Mouse (Mus musculus): ENCODE results near the gene Vac14.

Gene Vac14

GRCm38 (mm10) chr8:110618391-110619207 lies at the start of gene Vac14:
Vac14 (plus strand) TSS chr8:110618585.
- peak; percentile 97 to 99 for DNase-seq (ENCODE audit: inconsistent age in 2 of 2, low spot score in 1 of 2)

DNA sequence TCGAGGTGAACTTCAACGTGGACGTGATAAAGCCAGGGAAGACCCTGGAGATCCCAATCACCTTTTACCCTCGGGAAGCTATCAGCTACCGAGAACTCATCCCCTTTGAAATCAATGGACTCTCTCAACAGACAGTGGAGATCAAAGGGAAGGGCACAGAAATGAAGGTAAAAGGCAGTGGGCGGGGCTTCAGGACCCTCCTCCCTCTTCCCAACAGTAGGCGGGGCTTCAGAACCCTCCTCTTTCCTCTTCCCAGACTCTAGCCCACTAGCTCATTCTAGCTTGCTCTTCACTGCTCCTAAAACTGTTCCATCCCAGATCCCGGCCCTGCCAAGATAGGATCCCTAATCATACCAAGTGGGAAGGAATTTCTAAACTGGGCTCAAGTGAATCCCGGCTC lies 25.7 kb upstream of the Vac14 start:
- no peak for DNase-seq (ENCODE audit: inconsistent age in 2 of 2, low spot score in 1 of 2)

DNA sequence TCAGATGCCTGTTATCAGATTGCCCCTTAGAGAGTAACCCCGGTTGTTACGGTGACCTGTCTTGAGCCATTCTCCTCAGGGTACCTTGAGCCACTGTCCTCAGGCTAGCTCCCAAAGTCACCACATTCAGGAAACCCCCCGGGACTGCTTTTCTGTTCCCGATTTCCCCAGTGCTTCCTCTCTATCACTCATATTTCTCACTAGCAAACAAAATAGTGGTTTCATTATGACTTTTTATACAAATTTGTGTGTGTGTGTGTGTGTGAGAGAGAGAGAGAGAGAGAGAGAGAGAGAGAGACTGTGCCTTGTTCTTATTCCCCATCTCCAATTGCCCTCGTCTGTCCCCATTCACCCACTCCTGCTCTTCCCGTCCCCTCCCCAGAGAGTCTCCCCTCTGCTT lies 24.2 kb upstream of the Vac14 start:
- no peak for DNase-seq (ENCODE audit: inconsistent age in 2 of 2, low spot score in 1 of 2)

- DNase-seq (ENCODE audit: inconsistent age in 2 of 2, low spot score in 1 of 2), result peak in 1 of 2 experiments; percentile 84
Observed at GRCm38 (mm10) chr8:110604556-110604955, 13.8 kb upstream of the Vac14 start.

DNA sequence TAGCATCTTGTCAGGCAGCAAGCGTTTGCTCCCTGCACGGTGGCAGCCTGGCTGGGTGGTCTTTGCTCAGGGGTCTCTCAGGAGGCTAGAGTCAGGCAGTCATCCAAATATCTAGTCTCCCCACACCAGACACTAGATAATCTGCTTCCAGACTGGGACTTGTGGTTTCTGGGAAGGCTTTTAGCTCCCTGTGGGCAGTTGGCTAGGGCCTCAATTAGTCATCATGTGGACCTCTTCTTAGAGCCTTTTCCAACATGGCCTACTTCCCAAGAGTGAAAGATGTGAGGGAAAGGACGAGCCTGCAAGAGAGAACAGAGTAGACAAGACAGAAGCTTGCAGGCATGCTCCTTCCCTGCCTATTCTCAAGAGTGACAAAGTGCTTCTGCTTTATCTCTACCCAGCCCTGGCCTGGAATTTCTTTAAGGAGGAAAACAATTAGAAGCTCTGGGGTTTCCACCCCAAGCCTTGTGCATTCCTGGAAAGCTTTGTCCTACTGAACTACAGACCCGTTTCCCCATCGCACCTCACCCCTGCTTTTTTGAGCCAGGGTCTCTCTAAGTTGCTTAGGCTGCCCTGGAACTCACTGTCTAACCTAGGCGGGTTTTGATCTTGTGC lies 12.9 kb upstream of the Vac14 start:
- no peak for DNase-seq (ENCODE audit: inconsistent age in 2 of 2, low spot score in 1 of 2)

- no peak for DNase-seq (ENCODE audit: inconsistent age in 2 of 2, low spot score in 1 of 2)
Observed at GRCm38 (mm10) chr8:110615730-110616129, 2.7 kb upstream of the Vac14 start.

DNA sequence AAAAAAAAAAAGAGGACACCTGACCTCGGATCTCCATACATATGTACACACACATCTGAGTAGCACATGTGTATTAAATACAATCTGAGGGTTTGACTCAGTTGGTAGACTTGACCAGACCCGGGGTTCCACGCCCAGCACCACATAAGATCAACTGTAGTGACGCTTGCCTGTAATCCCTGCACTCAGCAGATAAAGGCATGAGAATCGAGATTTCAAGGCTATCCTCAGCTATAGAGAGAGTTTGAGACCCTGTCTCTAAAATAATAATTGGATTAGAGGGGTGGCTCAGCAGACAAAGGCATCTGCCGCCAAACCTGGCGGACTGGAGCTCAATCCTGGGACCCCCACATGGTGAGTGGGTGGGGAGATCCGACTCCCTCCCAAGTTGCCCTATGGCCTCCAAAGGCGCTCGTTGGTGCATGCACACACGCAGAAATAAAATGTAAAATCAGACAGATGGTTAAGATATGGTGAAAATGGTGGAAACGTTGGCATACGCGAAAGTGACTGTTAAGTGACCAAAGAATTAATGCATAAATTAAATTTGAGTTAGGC lies 505 bp upstream of the Vac14 start:
- no peak for DNase-seq (ENCODE audit: inconsistent age in 2 of 2, low spot score in 1 of 2)

GRCm38 (mm10) chr8:110619208-110619574 lies 806 bp downstream of the Vac14 start:
- no peak for DNase-seq (ENCODE audit: inconsistent age in 2 of 2, low spot score in 1 of 2)

GRCm38 (mm10) chr8:110619919-110620318 lies 1.5 kb downstream of the Vac14 start:
- DNase-seq (ENCODE audit: inconsistent age in 2 of 2, low spot score in 1 of 2), result peak in 1 of 2 experiments; percentile 40

DNA sequence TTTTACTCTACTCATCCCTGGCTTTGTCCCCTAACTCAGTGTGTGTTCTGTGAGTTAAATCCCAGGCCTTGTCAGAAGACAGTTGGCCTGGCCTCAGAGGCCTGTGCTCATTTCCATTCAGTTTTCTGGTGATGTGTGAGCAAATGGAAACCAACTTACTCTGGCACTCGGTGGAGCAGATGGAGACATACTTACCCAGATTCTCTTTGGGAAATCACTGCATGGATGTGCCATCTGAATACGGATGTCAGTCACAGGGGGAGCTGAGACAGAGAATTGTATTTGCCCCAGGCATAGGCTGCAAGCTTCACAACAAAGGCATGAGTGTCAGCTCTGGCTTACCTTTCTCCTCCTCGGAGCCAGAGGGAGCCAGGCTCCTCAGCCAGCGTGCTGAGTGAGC lies 8.0 kb downstream of the Vac14 start:
- no peak for DNase-seq (ENCODE audit: inconsistent age in 2 of 2, low spot score in 1 of 2)

- peak; percentile 62 to 93 for DNase-seq (ENCODE audit: inconsistent age in 2 of 2, low spot score in 1 of 2)
Observed at GRCm38 (mm10) chr8:110629245-110630063, 11.1 kb downstream of the Vac14 start.

DNA sequence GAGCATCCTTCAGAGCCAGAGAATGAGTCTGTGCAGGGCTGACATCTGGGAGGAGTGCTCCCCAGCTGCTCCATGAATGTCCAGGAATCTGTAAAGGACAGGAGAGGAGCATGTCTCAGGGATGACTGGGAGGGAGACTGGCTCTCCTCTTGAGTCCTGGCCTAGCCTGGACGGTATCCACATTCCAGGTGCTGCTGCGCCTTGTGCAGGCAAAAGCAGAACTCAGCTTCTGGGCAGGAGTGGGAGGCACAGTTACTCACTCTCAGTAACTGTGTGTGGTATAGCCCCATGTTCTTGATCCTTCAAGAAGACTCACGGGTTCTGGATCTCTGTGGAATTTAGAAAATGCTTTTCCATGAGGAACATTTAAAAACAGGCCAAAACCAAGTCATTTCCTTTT lies 11.7 kb downstream of the Vac14 start:
- DNase-seq (ENCODE audit: inconsistent age in 2 of 2, low spot score in 1 of 2), result no peak

GRCm38 (mm10) chr8:110630571-110631071 lies 12.2 kb downstream of the Vac14 start:
- peak; percentile 48 to 62 for DNase-seq (ENCODE audit: inconsistent age in 2 of 2, low spot score in 1 of 2)

DNA sequence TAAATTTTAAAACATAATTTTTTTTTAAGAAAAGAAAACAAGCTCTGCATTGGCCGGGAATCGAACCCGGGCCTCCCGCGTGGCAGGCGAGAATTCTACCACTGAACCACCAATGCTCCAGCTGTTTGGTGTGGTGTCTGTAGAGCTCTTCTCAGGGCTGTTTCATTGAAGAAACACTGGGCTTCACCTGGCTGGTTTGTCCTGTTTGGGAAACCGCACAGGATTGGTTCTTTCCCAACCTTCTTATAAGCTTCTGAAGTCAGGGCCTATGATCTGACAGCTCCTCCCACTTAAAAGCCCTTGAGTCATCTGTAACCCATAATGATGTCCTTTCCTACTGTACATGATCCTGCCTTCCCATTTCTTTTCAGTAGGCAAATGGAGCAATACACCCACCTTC lies 12.8 kb downstream of the Vac14 start:
- no peak for DNase-seq (ENCODE audit: inconsistent age in 2 of 2, low spot score in 1 of 2)

DNA sequence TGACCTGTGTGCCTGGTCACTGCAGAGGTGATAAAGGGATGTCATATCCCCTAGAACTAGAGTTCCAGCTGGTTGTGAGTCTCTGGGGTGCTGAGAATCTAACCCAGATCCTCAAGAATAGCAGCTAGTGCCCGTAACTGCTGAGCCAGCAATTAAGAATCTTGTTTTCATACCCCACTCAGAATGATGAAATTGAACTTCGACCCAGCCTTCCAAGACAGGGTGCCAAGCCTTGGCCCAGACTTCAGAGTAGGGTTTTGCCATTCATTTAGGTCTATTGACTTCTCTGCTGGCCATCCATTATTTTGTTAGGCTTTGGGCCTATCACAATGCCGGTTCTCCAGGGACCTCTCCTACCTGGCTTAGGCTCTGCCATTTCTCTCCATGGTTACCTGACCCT lies 15.4 kb downstream of the Vac14 start:
- DNase-seq (ENCODE audit: inconsistent age in 2 of 2, low spot score in 1 of 2), result peak in 1 of 2 experiments; percentile 55

- DNase-seq (ENCODE audit: inconsistent age in 2 of 2, low spot score in 1 of 2), result peak in 1 of 2 experiments; percentile 56
Observed at GRCm38 (mm10) chr8:110636182-110636581, 17.8 kb downstream of the Vac14 start.

- peak in 1 of 2 experiments; percentile 80 for DNase-seq (ENCODE audit: inconsistent age in 2 of 2, low spot score in 1 of 2)
Observed at GRCm38 (mm10) chr8:110642331-110642730, 23.9 kb downstream of the Vac14 start.

DNA sequence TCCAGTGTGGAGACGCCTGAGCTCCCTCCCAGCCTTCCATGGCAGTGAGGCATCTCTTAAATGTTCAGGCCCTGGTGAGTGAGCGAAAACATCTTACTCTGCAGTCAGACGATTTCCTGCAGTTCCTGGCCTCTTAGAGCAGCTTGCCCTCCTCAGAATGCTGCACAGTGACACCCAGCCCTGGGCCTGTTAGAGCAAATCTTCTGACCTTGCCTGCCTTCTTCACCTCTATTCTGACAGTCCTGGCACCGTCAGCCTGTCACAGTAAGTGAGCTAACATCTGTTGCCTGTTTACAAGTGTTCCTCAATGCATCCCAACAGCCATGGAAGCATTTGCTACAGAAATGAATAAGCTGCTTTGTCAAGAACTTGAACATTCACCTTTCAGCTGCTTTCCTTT lies 24.8 kb downstream of the Vac14 start:
- DNase-seq (ENCODE audit: inconsistent age in 2 of 2, low spot score in 1 of 2), result peak in 1 of 2 experiments; percentile 62

GRCm38 (mm10) chr8:110644422-110644821 lies 26.0 kb downstream of the Vac14 start:
- peak in 1 of 2 experiments; percentile 42 for DNase-seq (ENCODE audit: inconsistent age in 2 of 2, low spot score in 1 of 2)

GRCm38 (mm10) chr8:110644901-110645300 lies 26.5 kb downstream of the Vac14 start:
- no peak for DNase-seq (ENCODE audit: inconsistent age in 2 of 2, low spot score in 1 of 2)

DNA sequence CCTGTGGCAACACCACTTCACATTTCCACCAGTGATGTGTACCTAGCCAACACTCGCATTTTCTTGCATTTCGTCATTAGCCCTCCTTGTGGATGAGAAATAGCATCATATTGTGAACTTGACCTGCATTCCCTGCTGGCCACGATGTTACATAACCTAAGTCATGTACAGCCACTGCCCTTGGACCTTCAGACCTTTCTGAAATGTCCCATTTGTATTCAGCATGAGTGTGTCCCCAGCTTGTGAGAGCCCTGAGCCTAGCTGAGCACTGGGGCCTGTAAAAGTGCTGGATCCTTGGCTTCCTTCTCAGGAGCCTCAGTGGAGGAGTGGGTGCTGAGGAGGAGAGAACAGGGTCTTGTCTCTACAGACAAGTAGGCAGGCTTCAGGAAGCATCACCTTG lies 27.0 kb downstream of the Vac14 start:
- peak; percentile 55 to 84 for DNase-seq (ENCODE audit: inconsistent age in 2 of 2, low spot score in 1 of 2)

All from adrenal gland, adult (tissue).